Mouse (Mus musculus): ENCODE measurements around the gene Agbl3. TPM values are rescaled to one million over a fixed set of nuclear protein-coding genes. Genes with fewer than 3 reads are reported as not detected.
A peak's percentile ranks its signal among the peaks of the same experiment; 100 is the strongest.

The Agbl3 gene
- total RNA-seq, 2 experiments from 2014 or later: 4.2 to 4.9 TPM

DNA sequence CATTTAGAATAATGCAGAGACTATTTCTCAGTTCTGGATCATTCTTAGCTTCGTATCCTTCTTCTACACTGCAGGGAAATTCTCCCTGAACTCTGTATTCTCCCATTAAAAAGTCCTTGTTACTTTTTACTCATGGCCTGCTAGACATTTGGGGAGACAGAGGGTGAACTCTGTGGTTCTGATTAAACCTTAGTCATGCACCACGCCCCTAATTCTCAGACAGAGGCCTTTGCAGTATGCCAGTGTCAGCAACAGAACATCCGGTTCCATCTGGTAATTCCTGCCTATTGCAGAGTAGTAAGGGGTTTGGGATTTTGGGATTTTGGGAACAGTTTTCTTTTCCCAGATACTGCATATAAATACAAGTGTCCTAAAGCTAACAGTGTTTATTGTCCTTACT lies 16.6 kb downstream of the Agbl3 start:
- DNase-seq: peak in 1 of 2 experiments; percentile 43

- no peak for DNase-seq
Observed at GRCm38 (mm10) chr6:34797887-34798286, 17.7 kb downstream of the Agbl3 start.

- DNase-seq: no peak
Observed at GRCm38 (mm10) chr6:34805582-34805981, 25.4 kb downstream of the Agbl3 start.

DNA sequence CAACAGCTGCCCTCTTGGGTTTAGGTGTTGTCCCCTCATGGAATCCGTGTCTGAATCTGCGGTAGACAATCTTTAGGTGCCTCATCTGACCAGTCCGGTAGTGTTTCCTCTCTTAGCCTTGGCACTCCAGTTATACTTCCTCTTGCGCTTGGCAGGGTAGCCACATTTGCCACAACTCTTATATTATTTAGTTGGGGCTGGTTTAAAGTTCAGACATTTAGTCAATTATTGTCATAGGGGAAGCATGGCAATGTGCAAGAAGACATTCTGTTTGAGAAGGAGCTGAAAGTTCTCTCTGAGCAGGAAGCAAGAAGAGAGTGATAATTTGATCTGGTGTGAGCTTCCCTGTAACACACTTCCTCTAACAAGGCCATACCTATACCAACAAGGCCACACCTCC lies 30.4 kb downstream of the Agbl3 start:
- no peak for DNase-seq

GRCm38 (mm10) chr6:34824406-34824805 lies 44.2 kb downstream of the Agbl3 start:
- DNase-seq: no peak

DNA sequence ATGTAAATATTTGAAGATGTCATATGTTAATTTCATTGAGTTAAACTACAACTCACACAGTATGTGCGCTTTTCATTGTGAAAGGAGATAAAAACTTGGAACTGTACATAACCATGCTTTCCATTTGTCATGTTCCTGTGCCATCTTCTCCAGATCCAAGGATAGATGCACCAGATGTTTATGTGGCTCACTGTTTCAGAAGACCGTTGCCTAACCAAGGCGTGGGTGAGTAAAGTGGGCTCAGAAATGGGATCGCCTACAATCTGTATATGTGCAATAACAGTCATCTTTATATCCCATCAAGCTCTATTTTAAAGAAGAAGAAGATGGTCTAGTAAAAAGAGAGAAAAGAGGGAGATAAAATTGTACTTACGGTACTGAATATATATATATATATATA lies 52.1 kb downstream of the Agbl3 start:
- DNase-seq: no peak

DNA sequence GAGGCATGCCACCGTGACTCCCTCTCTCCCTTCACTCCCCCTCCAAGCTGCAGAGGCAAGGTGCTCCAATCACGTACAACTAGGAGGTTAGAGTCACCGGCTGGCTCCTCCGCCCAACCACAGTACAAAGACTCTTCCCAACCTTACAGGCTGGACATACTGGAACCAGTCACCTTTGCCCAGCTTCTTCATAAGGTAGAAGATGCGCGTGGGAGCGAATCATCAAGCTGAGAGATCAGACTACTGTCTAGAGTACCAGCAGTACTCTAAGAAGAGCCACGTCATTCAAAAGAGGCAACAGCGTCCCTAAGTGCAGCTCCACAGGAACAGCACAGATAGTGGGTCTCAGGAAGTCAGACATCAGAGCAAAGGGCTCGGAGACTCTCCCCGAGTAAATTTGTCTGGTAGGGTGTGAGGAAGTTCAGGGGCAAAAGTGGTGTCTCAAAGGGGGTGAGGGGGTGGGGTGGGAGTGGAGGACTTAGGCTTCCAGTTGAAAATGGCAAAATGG lies 81.4 kb downstream of the Agbl3 start:
- DNase-seq: peak in 1 of 2 experiments; percentile 37

DNA sequence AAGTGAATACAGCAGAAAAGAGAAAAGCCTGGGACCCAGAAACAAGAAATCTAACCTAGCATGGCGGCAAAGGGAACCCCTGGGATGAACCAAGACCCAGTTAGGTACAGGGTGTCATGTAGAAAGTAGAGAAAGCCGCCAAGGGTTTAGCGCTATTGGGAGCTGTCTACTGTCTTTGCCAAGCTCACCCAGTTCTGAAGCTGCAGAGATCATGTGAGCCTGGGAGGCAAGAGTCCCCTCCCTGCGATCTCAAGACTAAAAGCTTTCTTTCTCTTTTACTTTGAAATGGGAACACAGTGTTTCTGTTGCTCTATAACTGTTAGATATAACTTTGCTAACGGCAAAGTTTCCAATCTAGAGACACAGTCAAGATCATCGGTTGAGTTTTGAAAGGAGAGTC lies 82.1 kb downstream of the Agbl3 start:
- DNase-seq: peak; percentile 76 to 77

GRCm38 (mm10) chr6:34862791-34863403 lies 82.7 kb downstream of the Agbl3 start, which contains the start of gene Tmem140:
Gene Tmem140 (plus strand): TSS chr6:34863146.
- DNase-seq: peak; percentile 80 to 86

GRCm38 (mm10) chr6:34863786-34864514 lies 83.7 kb downstream of the Agbl3 start:
- DNase-seq: peak in 1 of 2 experiments; percentile 38

GRCm38 (mm10) chr6:34865213-34865612 lies 85.0 kb downstream of the Agbl3 start:
- peak; percentile 68 to 81 for DNase-seq

DNA sequence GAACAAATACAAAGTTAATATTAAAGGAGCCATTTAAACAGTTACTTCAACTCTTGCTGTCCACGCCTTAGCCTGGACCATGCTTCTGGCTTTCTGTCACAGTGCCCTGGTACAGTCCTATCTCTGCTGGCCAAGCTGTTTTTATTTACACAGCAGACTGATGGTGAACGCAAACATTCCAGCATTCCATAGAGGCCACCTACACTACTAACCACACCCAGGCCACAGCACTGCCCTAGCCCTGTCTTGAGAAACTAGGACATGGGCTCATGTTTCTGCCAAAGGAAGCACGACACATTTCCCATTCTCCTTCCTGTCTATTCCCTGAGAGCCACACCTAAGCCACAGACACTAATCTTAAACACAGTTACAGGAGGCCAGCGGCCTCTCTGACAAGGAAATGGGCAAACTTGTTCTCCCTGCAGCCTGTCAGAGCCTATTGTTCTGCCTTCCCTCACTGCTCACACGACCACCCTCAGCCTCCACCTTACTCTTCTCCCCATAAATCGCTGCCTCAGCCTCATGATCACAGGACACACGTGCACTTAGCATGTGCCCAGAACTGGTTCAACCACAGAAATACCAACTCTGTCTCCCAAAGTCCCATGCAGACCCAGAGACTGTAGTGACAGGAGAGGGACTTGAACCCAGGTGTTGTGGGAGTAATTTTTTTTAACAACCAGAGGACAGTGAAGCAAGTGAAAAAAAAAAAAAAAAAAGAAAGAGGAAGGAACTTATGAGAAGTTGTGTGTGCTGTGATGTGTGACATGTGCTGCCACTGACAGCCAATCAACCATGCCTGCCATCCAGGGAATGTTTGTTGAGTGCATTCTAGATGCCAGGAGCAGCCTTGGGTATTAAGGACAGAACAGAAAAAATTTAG lies 85.7 kb downstream of the Agbl3 start:
- peak; percentile 63 to 88 for DNase-seq

DNA sequence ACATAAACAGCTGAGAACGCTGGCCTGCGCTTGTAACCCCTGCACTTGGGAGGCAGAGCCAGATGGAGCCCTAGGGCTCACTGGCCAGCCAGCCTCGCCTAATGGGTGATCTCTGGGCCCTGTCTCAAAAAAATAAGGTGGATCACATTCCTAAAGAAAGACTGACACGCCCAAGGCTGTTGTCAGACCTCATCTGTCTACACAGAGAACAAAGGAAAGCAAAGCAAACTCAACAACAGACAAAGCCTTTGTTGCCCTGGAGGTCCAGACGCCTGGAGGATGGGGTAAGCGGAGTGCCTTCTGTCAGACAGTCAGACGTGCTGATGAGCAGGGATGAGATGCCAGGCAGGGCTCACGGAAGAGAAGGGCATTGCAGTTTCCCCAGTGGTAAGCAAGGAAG lies 86.6 kb downstream of the Agbl3 start:
- DNase-seq: peak in 1 of 2 experiments; percentile 30

DNA sequence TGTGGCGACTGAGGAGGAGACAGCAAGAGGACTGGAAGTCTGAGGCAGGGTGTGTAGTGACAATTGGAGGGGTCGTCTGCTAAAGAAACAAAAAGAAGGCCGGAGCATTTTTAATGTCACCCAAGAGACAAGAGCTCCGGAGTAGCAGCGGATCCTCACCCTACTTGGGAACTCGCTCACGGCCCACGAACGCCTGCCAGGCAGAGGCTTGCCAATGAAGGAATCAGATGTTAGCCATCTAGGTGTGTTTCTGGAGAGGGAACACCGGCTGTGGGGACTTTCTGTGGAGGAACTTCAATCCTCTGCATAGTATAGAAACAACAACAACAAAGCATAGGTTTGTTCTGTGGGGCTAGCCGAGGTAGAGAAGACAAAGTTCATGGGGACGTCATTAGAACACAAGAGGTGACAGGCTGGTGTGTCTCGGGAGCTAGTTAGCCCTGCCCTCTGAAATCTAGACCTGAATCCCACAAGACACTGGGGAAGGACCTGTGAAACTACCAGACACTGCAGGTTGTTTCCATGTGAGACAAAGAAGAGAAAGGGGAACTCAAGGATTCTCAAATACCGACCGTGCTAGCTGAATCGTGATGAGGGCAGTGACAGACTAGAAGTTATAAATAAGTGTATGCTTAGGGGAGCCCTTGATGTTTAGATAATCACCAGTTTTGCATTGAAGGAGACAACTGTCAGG lies 87.2 kb downstream of the Agbl3 start:
- DNase-seq: peak in 1 of 2 experiments; percentile 29

GRCm38 (mm10) chr6:34867995-34868350 lies 87.7 kb downstream of the Agbl3 start:
- DNase-seq: no peak

DNA sequence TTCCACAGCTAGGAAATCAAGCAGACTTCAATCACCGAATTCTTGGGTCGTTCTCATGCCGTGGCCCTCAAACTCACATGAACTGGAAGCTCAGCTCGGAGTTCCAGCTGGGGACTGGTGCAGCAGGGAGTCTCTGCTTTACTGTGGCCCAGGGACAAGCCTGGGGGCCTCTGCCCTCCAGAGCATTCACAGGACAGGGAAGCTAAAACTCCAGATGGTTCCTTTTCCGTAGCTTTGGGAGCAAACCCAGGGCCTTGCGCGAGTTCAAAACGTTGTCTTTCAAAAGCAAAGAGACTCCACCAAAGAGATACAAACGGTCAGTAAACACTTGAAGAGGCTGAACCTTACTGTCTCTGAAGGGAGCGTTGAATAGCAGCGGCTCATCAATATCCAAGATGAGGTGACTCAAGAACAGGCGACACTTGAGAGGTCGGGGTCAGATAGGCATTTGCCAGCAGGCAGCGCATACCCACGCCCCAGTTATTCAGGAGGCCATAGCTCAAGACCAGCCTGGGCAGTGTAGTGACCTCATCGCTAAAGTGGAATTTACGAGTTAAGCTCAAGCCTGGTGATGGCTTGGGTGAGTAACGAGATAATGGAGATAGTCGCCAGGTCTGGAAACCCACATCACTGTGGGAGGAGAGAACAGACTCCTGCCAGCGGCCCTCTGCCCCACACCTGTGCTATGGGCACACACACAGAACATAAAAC lies 88.4 kb downstream of the Agbl3 start:
- DNase-seq: peak; percentile 52 to 54

DNA sequence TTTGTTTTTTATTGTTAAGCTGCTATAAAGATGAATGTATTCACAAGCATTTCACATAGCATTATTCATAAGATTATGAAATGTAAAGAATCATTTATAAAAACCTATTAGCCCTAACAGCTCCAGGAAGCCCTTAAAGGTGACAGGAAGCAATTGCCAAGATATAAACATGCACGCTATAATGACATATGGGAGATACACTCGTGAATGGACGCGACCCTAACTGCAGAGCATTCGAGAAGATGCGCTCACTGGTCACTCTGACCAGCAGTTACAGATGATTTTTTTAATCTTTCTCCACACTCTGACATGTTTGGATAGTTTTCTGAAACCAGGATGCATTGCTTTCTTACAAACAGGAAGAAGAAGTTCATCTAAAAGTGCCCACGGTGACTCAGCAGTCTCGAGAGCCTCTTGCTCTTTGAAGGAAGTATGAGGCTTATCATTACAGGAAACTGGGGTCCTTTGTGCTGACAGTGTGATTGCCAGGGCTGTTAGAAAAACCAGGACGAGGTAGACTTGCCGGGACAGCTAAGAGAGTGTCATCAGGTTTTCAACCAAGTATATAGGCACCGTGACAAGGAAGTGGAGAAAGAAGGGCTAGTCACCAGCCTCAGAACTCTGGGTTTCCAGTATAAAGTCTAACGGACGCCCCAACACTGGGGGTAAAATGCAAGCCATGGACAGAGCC lies 89.1 kb downstream of the Agbl3 start:
- DNase-seq: peak; percentile 57 to 62

- no peak for DNase-seq
Observed at GRCm38 (mm10) chr6:34870136-34870535, 89.9 kb downstream of the Agbl3 start.

DNA sequence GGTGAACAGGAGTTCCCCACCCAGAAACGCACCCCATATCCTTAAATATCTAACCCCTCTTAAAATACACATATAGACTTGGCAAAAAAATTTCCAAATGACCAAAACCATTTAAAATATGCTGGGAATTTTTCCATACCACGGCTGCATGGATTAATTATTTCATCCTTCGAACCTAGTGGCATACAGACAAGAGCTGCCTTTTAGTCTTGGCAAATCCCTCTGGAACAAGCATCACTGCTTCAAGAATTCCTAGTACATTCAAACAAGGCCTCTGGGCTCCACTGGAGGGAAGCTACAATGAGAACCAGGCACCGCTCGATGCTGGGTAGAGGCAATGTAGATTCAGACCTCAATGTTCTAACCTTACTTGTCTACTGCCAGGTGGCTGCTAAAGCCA lies 90.5 kb downstream of the Agbl3 start:
- DNase-seq: no peak

DNA sequence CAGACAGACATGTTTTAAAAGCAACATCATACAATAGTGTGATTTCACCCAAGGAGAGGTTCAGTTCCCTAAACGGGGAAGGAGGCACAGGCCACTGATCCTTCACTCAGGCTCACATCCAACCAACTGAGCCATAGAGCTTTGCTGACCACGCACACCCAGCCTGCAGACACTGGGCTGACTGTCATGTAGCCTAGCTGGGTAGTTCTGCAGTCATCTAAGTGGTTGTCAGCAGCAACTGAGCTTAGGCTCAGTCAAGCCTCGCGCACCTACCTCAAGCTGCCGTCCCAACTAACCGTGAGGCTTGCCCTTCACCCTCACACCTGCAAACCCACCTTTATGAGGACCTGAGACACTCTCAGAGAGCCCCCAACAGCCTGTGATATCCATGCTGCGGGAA lies 91.7 kb downstream of the Agbl3 start:
- peak in 1 of 2 experiments; percentile 47 for DNase-seq

DNA sequence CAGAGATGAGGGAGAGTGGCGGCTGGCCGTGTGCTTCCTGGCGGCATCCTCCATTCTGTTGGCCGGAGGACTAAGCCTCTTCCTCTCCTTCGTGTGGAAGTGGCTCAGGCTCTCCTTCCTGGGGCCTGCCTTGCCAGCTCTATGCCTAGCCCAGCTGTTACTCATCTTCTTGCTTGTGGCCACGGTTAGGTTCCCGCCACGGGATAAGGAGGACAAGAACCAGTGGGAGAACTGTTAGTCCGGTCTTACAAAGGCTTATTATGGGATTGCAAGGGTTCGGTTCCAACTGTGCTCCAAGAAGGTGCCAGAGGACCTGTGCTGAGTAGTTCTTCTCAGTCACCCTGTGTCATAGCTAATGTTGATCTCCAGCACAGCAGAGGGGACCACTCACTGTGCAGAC lies 92.6 kb downstream of the Agbl3 start:
- peak; percentile 29 to 35 for DNase-seq
